Mouse (Mus musculus) erythroblast, embryonic 14.5 days (primary cell): ENCODE results near the gene Osbpl9. TPM values are rescaled to one million over a fixed set of nuclear protein-coding genes. Genes with fewer than 3 reads are reported as not detected.

ENCODE experiments used
- H3K27me3 ChIP-seq: 2 replicates; pipeline ENCODE4 v1.6.1; 2012; ENCODE audit warnings: inconsistent platforms; ENCODE audit not compliant: control insufficient read depth
- H3K36me3 ChIP-seq: 2 replicates; pipeline ENCODE4 v1.6.1; 2012; ENCODE audit warnings: mild to moderate bottlenecking, inconsistent platforms; ENCODE audit not compliant: control insufficient read depth
- H3K4me1 ChIP-seq: 2 replicates; pipeline ENCODE4 v1.6.1; 2012; ENCODE audit warnings: inconsistent platforms; ENCODE audit not compliant: control insufficient read depth
- H3K4me3 ChIP-seq: replicated peaks from 2 replicates; pipeline ENCODE3; 2012; ENCODE audit warnings: moderate library complexity, mild to moderate bottlenecking, inconsistent platforms
- H3K9me3 ChIP-seq: 2 replicates; pipeline ENCODE4 v1.6.1; 2012; ENCODE audit warnings: low read length, inconsistent platforms, mixed read lengths; ENCODE audit not compliant: control insufficient read depth
- GATA1 ChIP-seq: IDR thresholded peaks from 2 replicates; pipeline ENCODE4 v1.6.1; 2012; ENCODE audit warnings: low read length, inconsistent platforms, mixed read lengths
- TAL1 ChIP-seq: IDR thresholded peaks from 3 replicates; pipeline ENCODE4 v1.6.1; 2012; ENCODE audit warnings: low read length, inconsistent platforms, mixed read lengths
- polyA plus RNA-seq: library from polyadenylated mRNA; stranded (reverse); fragments of >175 nt; gene quantifications from 2 replicates; pipeline ENCODE4 v1.2.3, GENCODE M21; 2012

Osbpl9 gene
- polyA plus RNA-seq, 1 experiment = 0.47 TPM

DNA sequence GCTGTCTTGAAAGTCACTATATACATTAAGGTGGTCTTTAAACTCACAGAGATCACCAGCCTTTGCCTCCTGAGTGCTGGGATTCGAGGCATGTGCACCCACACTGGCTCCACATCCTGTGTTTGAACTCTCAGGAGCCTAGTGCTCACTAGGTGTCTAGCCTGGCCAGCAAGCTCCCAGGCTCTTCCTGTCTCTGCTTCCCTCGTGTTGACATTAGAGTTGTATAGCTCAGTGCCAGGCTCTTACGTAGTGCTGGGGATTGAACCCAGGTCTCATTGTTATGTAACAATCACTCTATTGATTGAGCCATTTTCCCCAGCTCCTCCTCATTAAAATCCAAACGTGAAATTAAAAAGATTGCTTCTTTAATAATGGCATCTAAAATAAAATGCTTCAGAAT, 182.8 kb downstream of the Osbpl9 start:
- H3K4me3 ChIP-seq = no peak overlapping the region
- peaks cover 74% of the 10 kb centered on the region for H3K36me3 ChIP-seq
- no peaks in the 10 kb centered on the region for H3K27me3 ChIP-seq
- TF ChIP-seq TAL1 (no peak), GATA1 (no peak)
- no peaks in the 10 kb centered on the region for H3K4me1 ChIP-seq
- H3K9me3 ChIP-seq = no peaks in the 10 kb centered on the region

DNA sequence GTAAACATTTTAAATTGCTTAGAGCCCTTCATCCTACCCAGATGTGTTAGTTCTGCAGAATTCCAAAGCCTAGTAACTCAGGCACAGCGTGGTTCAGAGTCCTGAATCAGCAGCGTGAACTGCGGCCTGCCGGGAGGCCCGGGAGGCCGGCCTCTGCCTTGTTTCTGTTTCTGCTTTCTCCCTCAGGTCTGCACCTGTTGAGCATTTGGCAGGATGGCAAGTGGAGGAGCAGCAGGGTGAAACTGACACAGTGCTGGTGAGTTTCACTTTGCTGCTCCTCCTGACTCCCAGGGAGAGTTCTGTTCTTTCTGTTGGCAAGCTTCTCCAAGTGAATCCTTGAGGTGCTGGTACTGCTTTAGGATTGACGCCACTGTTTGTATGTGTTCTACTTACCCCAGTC, 184.6 kb downstream of the Osbpl9 start:
- Histone ChIP-seq H3K4me3 (no peak overlapping the region), H3K9me3 (no peaks in the 10 kb centered on the region), H3K27me3 (no peaks in the 10 kb centered on the region), H3K4me1 (no peaks in the 10 kb centered on the region), H3K36me3 (peaks cover 79% of the 10 kb centered on the region)
- TF ChIP-seq TAL1 (no peak), GATA1 (no peak)

- Histone ChIP-seq H3K4me1 (peaks cover 7% of the 10 kb centered on the region), H3K4me3 (no peak overlapping the region), H3K9me3 (no peaks in the 10 kb centered on the region), H3K27me3 (no peaks in the 10 kb centered on the region), H3K36me3 (peaks cover 63% of the 10 kb centered on the region)
- TF ChIP-seq GATA1 (no peak), TAL1 (no peak)
Measured at GRCm38 (mm10) chr4:109014091-109014490, 188.0 kb downstream of the Osbpl9 start.

Other genes starting within 250 kb of the Osbpl9 start
- 3.9 and 4.5 TPM in 2 replicates for gene Nrd1, start 201.6 kb downstream of the Osbpl9 start, polyA plus RNA-seq
- gene Calr4, start 32.2 kb upstream of the Osbpl9 start, polyA plus RNA-seq = not detected in 2 replicates
- gene Eps15, start 78.0 kb upstream of the Osbpl9 start, polyA plus RNA-seq = 1.2 TPM in 2 replicates
- gene Ttc39a, start 204.4 kb upstream of the Osbpl9 start, polyA plus RNA-seq = 4.4 and 5.5 TPM in 2 replicates